ENCODE assay signal across 22 mouse cellular contexts in genomic region chr13:104619503-104620288, GRCm38 (mm10).
DNase-seq lines count a peak whose midpoint lies in the region; ATAC-seq and TF ChIP-seq lines count a peak whose summit lies in the region.
"Had no signal": no experiment of that assay in that cellular context is flagged by ENCODE, and none has a peak within 500 bp of the region (broad histone marks: within the 10 kb centered on the region; RNA-seq: fewer than 3 reads in every experiment).

No protein-coding gene starts in this region.

- intact Hi-C loops in left cerebral cortex, postnatal 25 days (cut with DNase I) = no loop called here

- H3K27ac ChIP-seq in lung, postnatal 0 days (ENCODE audit: low read length) = no peak overlapping the region
- no peak overlapping the region for H3K27ac ChIP-seq in intestine, embryonic 15.5 days
- H3K27ac ChIP-seq: embryonic facial prominence, embryonic 13.5 days; heart, adult 2 months; hindbrain, embryonic 15.5 days; kidney, postnatal 0 days had no signal

- peak; percentile 52 for ATAC-seq in lung, postnatal 0 days
- ATAC-seq in intestine, embryonic 15.5 days = no peak
- ATAC-seq: forebrain, embryonic 14.5 days; midbrain, embryonic 16.5 days had no signal

- no peaks in the 10 kb centered on the region for H3K36me3 ChIP-seq in lung, postnatal 0 days (ENCODE audit: insufficient read depth, low read length)
- no peaks in the 10 kb centered on the region for H3K36me3 ChIP-seq in intestine, embryonic 15.5 days
- H3K36me3 ChIP-seq: embryonic facial prominence, embryonic 13.5 days; hindbrain, embryonic 15.5 days had no signal

- no peaks in the 10 kb centered on the region for H3K4me1 ChIP-seq in lung, postnatal 0 days (ENCODE audit: insufficient read depth, low read depth, low read length)
- H3K4me1 ChIP-seq in intestine, embryonic 15.5 days (replicated peaks) = no peaks in the 10 kb centered on the region

- H3K4me2 ChIP-seq in lung, postnatal 0 days (replicated peaks; ENCODE audit: low read depth, low read length) = no peak overlapping the region
- H3K4me2 ChIP-seq in intestine, embryonic 15.5 days (replicated peaks) = no peak overlapping the region
- H3K4me2 ChIP-seq: embryonic facial prominence, embryonic 13.5 days; hindbrain, embryonic 15.5 days; liver, embryonic 11.5 days had no signal

- H3K9me3 ChIP-seq in lung, postnatal 0 days (ENCODE audit: low read length) = no peaks in the 10 kb centered on the region
- no peaks in the 10 kb centered on the region for H3K9me3 ChIP-seq in intestine, embryonic 15.5 days
- H3K9me3 ChIP-seq: embryonic facial prominence, embryonic 13.5 days; hindbrain, embryonic 15.5 days had no signal

- DNase-seq in frontal cortex, adult 2 months (ENCODE audit: extremely low spot score in 1 of 2, low spot score in 1 of 2) = peak; percentile 57 to 79
- no peak for DNase-seq in frontal cortex, postnatal 10 days (ENCODE audit: low spot score in 2 of 2)
- DNase-seq in lung, postnatal 0 days (ENCODE audit: low spot score) = peak; percentile 49
- no peak for DNase-seq in lung, postnatal 10 days
- DNase-seq in brain, adult 2 months (ENCODE audit: low read depth, low spot score) = peak; percentile 83
- peak; percentile 25 to 89 for DNase-seq in left cerebral cortex, postnatal 25 days (ENCODE audit: low spot score in 2 of 2)
- DNase-seq in adrenal gland, adult (ENCODE audit: inconsistent age in 2 of 2, low spot score in 1 of 2) = no peak
- DNase-seq: adrenal gland, postnatal 10 days; cerebellum, postnatal 14 days; gastrocnemius, postnatal 10 days; heart, adult 2 months; heart, postnatal 4 days; kidney, adult 11 months; thymus, adult 18-20 months; thymus, postnatal 4 days had no signal

- H3K4me3 ChIP-seq in lung, postnatal 0 days (ENCODE audit: low read depth, low read length) = no peak overlapping the region
- H3K4me3 ChIP-seq in intestine, embryonic 15.5 days (replicated peaks) = no peak overlapping the region
- H3K4me3 ChIP-seq: embryonic facial prominence, embryonic 13.5 days; heart, adult 2 months; hindbrain, embryonic 15.5 days had no signal

- TF ChIP-seq CTCF in lung, postnatal 0 days (IDR thresholded peaks at IDR 0.05) = no peak

- H3K9ac ChIP-seq in lung, postnatal 0 days (replicated peaks; ENCODE audit: low read depth) = no peak overlapping the region
- no peak overlapping the region for H3K9ac ChIP-seq in intestine, embryonic 15.5 days
- H3K9ac ChIP-seq: embryonic facial prominence, embryonic 13.5 days; hindbrain, embryonic 15.5 days had no signal

- H3K27me3 ChIP-seq in lung, postnatal 0 days (replicated peaks; ENCODE audit: insufficient read depth, low read length) = no peaks in the 10 kb centered on the region
- no peaks in the 10 kb centered on the region for H3K27me3 ChIP-seq in intestine, embryonic 15.5 days (replicated peaks)
- H3K27me3 ChIP-seq: embryonic facial prominence, embryonic 13.5 days; hindbrain, embryonic 15.5 days had no signal

- WGBS in lung, postnatal 0 days = 58% methylated on average over 7 of the region's 7 CpGs
- WGBS in intestine, embryonic 15.5 days = 83% methylated on average over 7 of the region's 7 CpGs

- no peak for TF ChIP-seq EP300 in lung, postnatal 0 days (IDR thresholded peaks at IDR 0.05)

Comparison
In these comparisons a context has a peak if more than half of its experiments do, and no peak if none do; other contexts are left out.
1. DNase-seq: peak in frontal cortex, adult 2 months (2 of 2), lung, postnatal 0 days (single experiment), brain, adult 2 months (single experiment) and left cerebral cortex, postnatal 25 days (2 of 2); none in frontal cortex, postnatal 10 days (0 of 2), lung, postnatal 10 days (single experiment) and adrenal gland, adult (0 of 2).